Mouse (Mus musculus): Measurements from ENCODE around the gene Mical2.

Gene Mical2

GRCm38 (mm10) chr7:112275883-112276282 lies 50.2 kb downstream of the Mical2 start:
- DNase-seq (ENCODE audit: low spot score) = no peak

GRCm38 (mm10) chr7:112276823-112277222 lies 51.2 kb downstream of the Mical2 start:
- no peak for DNase-seq (ENCODE audit: low spot score)

- no peak for DNase-seq (ENCODE audit: low spot score)
Observed at GRCm38 (mm10) chr7:112278648-112279047, 53.0 kb downstream of the Mical2 start.

GRCm38 (mm10) chr7:112280474-112280873 lies 54.8 kb downstream of the Mical2 start:
- DNase-seq (ENCODE audit: low spot score) = no peak

GRCm38 (mm10) chr7:112283606-112284310 lies 58.1 kb downstream of the Mical2 start:
- no peak for DNase-seq (ENCODE audit: low spot score)

GRCm38 (mm10) chr7:112285573-112285972 lies 59.9 kb downstream of the Mical2 start:
- DNase-seq (ENCODE audit: low spot score) = no peak

GRCm38 (mm10) chr7:112288352-112289107 lies 62.9 kb downstream of the Mical2 start:
- no peak for DNase-seq (ENCODE audit: low spot score)

GRCm38 (mm10) chr7:112289514-112289913 lies 63.9 kb downstream of the Mical2 start:
- no peak for DNase-seq (ENCODE audit: low spot score)

- no peak for DNase-seq (ENCODE audit: low spot score)
Observed at GRCm38 (mm10) chr7:112289990-112290389, 64.3 kb downstream of the Mical2 start.

GRCm38 (mm10) chr7:112293456-112294104 lies 67.9 kb downstream of the Mical2 start:
- DNase-seq (ENCODE audit: low spot score) = no peak

- no peak for DNase-seq (ENCODE audit: low spot score)
Observed at GRCm38 (mm10) chr7:112295426-112296221, 70.0 kb downstream of the Mical2 start.

- DNase-seq (ENCODE audit: low spot score) = no peak
Observed at GRCm38 (mm10) chr7:112298032-112298431, 72.4 kb downstream of the Mical2 start.

GRCm38 (mm10) chr7:112298871-112299422 lies 73.3 kb downstream of the Mical2 start:
- no peak for DNase-seq (ENCODE audit: low spot score)

- no peak for DNase-seq (ENCODE audit: low spot score)
Observed at GRCm38 (mm10) chr7:112299521-112300096, 74.0 kb downstream of the Mical2 start.

- DNase-seq (ENCODE audit: low spot score) = no peak
Observed at GRCm38 (mm10) chr7:112300141-112300540, 74.5 kb downstream of the Mical2 start.

- DNase-seq (ENCODE audit: low spot score) = no peak
Observed at GRCm38 (mm10) chr7:112301052-112301451, 75.4 kb downstream of the Mical2 start.

GRCm38 (mm10) chr7:112304382-112304781 lies 78.7 kb downstream of the Mical2 start:
- no peak for DNase-seq (ENCODE audit: low spot score)

- DNase-seq (ENCODE audit: low spot score) = no peak
Observed at GRCm38 (mm10) chr7:112309289-112310016, 83.8 kb downstream of the Mical2 start.

GRCm38 (mm10) chr7:112310017-112310360 lies 84.3 kb downstream of the Mical2 start:
- no peak for DNase-seq (ENCODE audit: low spot score)

GRCm38 (mm10) chr7:112313211-112313610 lies 87.6 kb downstream of the Mical2 start:
- no peak for DNase-seq (ENCODE audit: low spot score)

- no peak for DNase-seq (ENCODE audit: low spot score)
Observed at GRCm38 (mm10) chr7:112313670-112314069, 88.0 kb downstream of the Mical2 start.
